Mouse (Mus musculus) kidney, postnatal 0 days (tissue): Measurements from ENCODE around the gene Foxa2. TPM values are rescaled to one million over a fixed set of nuclear protein-coding genes. Genes with fewer than 3 reads are reported as not detected.

Experiments
- ATAC-seq: fragments of 200-750 bp; cut with Nextera tagmentation; replicated peaks from 2 replicates; pipeline ENCODE4 v1.8.0; 2017; ENCODE audit warnings: low read depth, moderate number of reproducible peaks, moderate TSS enrichment, moderate library complexity; ENCODE audit not compliant: low FRiP score
- DNase-seq: peaks from one replicate; pipeline ENCODE4 v3.0.0-alpha.2; 2016; ENCODE audit warnings: low spot score
- H3K27ac ChIP-seq: fragments of 300-500 bp; sonication (generic); 2 replicates; pipeline ENCODE4 v1.5.1; 2014; ENCODE audit warnings: mild to moderate bottlenecking
- H3K27me3 ChIP-seq: fragments of 300-500 bp; sonication (generic); 2 replicates; pipeline ENCODE4 v1.6.1; 2014; ENCODE audit warnings: low read length, mixed read lengths; ENCODE audit not compliant: insufficient read depth
- H3K36me3 ChIP-seq: fragments of 300-500 bp; sonication (generic); 2 replicates; pipeline ENCODE4 v1.6.1; 2014; ENCODE audit warnings: low read length, mixed read lengths; ENCODE audit not compliant: insufficient read depth
- H3K4me1 ChIP-seq: fragments of 300-500 bp; sonication (generic); replicated peaks from 2 replicates; pipeline ENCODE4 v1.6.1; 2014; ENCODE audit warnings: antibody characterized with exemption, low read length, mixed read lengths; ENCODE audit not compliant: insufficient read depth
- H3K4me2 ChIP-seq: fragments of 300-500 bp; sonication (generic); 2 replicates; pipeline ENCODE4 v1.6.1; 2014; ENCODE audit warnings: mild to moderate bottlenecking, low read length, moderate library complexity, mixed read lengths
- H3K4me3 ChIP-seq: fragments of 300-500 bp; sonication (generic); replicated peaks from 2 replicates; pipeline ENCODE4 v1.5.1; 2014; ENCODE audit warnings: low read depth, low read length
- H3K9ac ChIP-seq: fragments of 300-500 bp; sonication (generic); 2 replicates; pipeline ENCODE4 v1.6.1; 2014; ENCODE audit warnings: low read depth, low read length
- H3K9me3 ChIP-seq: fragments of 300-500 bp; sonication (generic); replicated peaks from 2 replicates; pipeline ENCODE4 v1.6.1; 2016; ENCODE audit warnings: low read length, inconsistent platforms, mixed read lengths
- CTCF ChIP-seq: IDR thresholded peaks from 2 replicates; pipeline ENCODE4 v1.5.1; 2016; ENCODE audit warnings: antibody characterized with exemption, low read depth, mild to moderate bottlenecking, moderate library complexity
- WGBS: fragments of 180-500 bp; shearing (Covaris S2); extraction: QIAGEN DNeasy Blood & Tissue Kit; methylation state at CpG from one replicate; pipeline ENCODE4 v1.1.7; 2014; 5-methylcytosine and 5-hydroxymethylcytosine counted together
- polyA plus RNA-seq: library from polyadenylated mRNA; unstranded; fragments of >200 nt; fragmentation: Nextera tagmentation; extraction: Ambion mirVana; gene quantifications from 2 replicates; pipeline ENCODE4 v1.2.1, GENCODE M21; 2015

The Foxa2 gene
- polyA plus RNA-seq, 1 experiment from 2014 or later = not detected

DNA sequence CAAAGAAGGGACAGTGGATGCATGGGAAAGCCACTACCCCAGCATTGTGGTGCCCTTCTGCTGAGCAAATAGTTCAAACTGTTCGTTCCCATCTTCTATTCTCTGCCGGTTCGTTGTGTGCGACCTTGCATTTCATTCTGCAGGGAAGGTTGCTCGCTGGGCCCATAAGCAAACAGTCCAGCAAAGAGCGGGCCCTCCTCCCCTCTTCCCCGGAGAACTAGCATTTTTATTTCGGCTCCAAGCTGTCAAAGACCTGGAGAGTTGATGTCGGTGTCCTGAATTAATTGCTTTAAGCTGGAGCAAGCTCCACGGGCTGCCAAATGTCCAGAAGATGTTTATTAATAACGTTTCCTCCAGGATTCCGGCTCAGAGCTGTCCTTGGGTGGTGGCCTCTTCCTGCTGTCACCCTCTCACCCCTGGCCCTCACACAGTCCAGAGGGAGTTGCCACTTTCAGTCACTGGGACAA, 23.4 kb downstream of the Foxa2 start:
- Histone ChIP-seq H3K27ac (no peak overlapping the region), H3K4me3 (no peak overlapping the region), H3K27me3 (peaks cover 59% of the 10 kb centered on the region), H3K9me3 (no peaks in the 10 kb centered on the region), H3K4me2 (no peak overlapping the region), H3K36me3 (no peaks in the 10 kb centered on the region), H3K9ac (no peak overlapping the region), H3K4me1 (no peaks in the 10 kb centered on the region)
- ATAC-seq (no peak), DNase-seq (no peak)
- TF ChIP-seq CTCF = no peak
- 4% methylated on average over 12 of the region's 12 CpGs for WGBS

GRCm38 (mm10) chr2:148021919-148022570, 24.7 kb downstream of the Foxa2 start:
- no peak overlapping the region for H3K4me3 ChIP-seq
- H3K36me3 ChIP-seq = no peaks in the 10 kb centered on the region
- H3K4me1 ChIP-seq = no peaks in the 10 kb centered on the region
- no peak overlapping the region for H3K9ac ChIP-seq
- H3K27ac ChIP-seq = no peak overlapping the region
- DNase-seq = no peak
- H3K4me2 ChIP-seq = no peak overlapping the region
- H3K9me3 ChIP-seq = no peaks in the 10 kb centered on the region
- 28% methylated on average over 5 of the region's 5 CpGs for WGBS
- no peak for TF ChIP-seq CTCF
- ATAC-seq = no peak
- H3K27me3 ChIP-seq = peaks cover 45% of the 10 kb centered on the region

DNA sequence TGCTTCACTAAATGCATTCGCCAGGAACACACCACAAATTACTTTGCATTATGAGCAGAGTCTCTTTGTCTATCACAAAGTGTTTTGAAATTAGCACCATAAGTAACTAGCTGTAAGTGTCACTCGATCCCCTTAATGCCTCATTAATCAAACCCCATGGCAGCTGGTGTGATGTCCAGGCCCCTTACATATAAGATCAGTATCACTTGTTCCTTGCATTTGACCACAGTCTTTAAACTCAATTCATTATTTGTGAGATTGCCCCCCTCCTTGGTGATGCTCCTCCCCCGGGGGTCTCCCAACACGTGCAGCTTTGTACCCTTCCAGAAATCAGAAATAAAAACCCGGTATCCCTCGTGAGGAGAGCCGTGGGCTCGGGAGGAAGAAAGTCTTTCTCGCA, 25.8 kb downstream of the Foxa2 start:
- Histone ChIP-seq H3K9me3 (no peaks in the 10 kb centered on the region), H3K4me2 (no peak overlapping the region), H3K9ac (no peak overlapping the region), H3K27me3 (peaks cover 36% of the 10 kb centered on the region), H3K4me3 (no peak overlapping the region), H3K36me3 (no peaks in the 10 kb centered on the region), H3K27ac (no peak overlapping the region), H3K4me1 (no peaks in the 10 kb centered on the region)
- no peak for DNase-seq
- WGBS = 27% methylated on average over 9 of the region's 9 CpGs
- TF ChIP-seq CTCF = no peak
- no peak for ATAC-seq

DNA sequence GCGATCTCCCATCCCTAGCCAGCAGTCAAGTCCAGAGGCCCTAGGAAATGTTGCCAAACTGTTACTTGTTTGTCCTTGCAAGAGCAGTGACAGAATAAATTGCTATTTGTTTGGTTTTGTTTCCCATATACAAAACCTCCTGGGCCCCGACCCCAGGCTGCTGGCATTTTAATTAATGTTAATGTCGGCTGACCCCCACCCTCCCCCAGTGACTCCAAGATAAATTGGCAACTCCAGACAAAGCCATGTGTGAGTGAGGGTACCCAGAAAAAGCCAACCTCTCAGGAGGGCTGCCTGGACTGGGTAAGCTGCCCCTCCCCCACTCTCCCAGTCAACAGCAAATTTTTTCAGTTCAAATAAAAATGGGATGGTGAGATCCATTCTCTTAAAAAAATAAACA, 26.6 kb downstream of the Foxa2 start:
- no peak overlapping the region for H3K27ac ChIP-seq
- no peaks in the 10 kb centered on the region for H3K9me3 ChIP-seq
- H3K27me3 ChIP-seq = peaks cover 32% of the 10 kb centered on the region
- no peak for TF ChIP-seq CTCF
- no peak for ATAC-seq
- H3K36me3 ChIP-seq = no peaks in the 10 kb centered on the region
- H3K4me1 ChIP-seq = no peaks in the 10 kb centered on the region
- H3K4me3 ChIP-seq = no peak overlapping the region
- H3K4me2 ChIP-seq = no peak overlapping the region
- 30% methylated on average over 3 of the region's 3 CpGs for WGBS
- H3K9ac ChIP-seq = no peak overlapping the region
- no peak for DNase-seq

GRCm38 (mm10) chr2:148017782-148018690, 28.7 kb downstream of the Foxa2 start:
- no peaks in the 10 kb centered on the region for H3K36me3 ChIP-seq
- ATAC-seq = no peak
- H3K4me1 ChIP-seq = no peaks in the 10 kb centered on the region
- no peaks in the 10 kb centered on the region for H3K9me3 ChIP-seq
- H3K27me3 ChIP-seq = peaks cover 13% of the 10 kb centered on the region
- WGBS = 81% methylated on average over 8 of the region's 8 CpGs
- no peak overlapping the region for H3K4me3 ChIP-seq
- no peak overlapping the region for H3K9ac ChIP-seq
- no peak overlapping the region for H3K27ac ChIP-seq
- no peak for TF ChIP-seq CTCF
- no peak overlapping the region for H3K4me2 ChIP-seq
- DNase-seq = no peak

DNA sequence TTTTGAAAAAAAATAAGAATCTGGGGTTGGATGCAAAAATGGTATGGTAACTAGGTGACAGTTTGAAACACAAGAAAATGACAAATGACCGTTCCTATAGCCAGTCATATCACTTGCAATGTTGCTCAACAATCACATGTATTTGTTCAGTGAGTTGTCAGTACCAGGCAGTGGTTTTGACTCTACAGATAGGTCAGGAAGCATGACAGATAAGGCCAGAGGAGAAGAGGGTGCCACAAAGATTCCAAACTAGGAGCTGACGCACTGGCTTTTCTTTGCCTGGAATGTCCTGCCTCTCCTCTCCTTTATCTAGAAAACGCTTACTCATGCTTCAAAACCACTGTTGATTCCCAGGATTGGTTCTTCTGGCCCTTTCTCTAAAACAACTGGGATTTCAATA, 33.4 kb downstream of the Foxa2 start:
- H3K9me3 ChIP-seq = no peaks in the 10 kb centered on the region
- ATAC-seq (no peak), DNase-seq (no peak)
- H3K27ac ChIP-seq = no peak overlapping the region
- 79% methylated on average over 3 of the region's 3 CpGs for WGBS
- no peak overlapping the region for H3K4me3 ChIP-seq
- no peaks in the 10 kb centered on the region for H3K4me1 ChIP-seq
- no peaks in the 10 kb centered on the region for H3K27me3 ChIP-seq
- H3K9ac ChIP-seq = no peak overlapping the region
- no peak overlapping the region for H3K4me2 ChIP-seq
- no peaks in the 10 kb centered on the region for H3K36me3 ChIP-seq
- no peak for TF ChIP-seq CTCF
